Mouse (Mus musculus): ENCODE measurements around the gene Spag16.

GRCm38 (mm10) chr1:70320951-70321350 lies 494.2 kb downstream of the Spag16 start:
- no peak for TF ChIP-seq CTCF (IDR thresholded peaks at IDR 0.05; ENCODE audit: insufficient read depth, low read length)
- TF ChIP-seq POLR2A (IDR thresholded peaks at IDR 0.05; ENCODE audit: borderline replicate concordance, extremely low read depth, low read depth, low read length): no peak
